Mouse (Mus musculus) brain, adult 2 months (tissue): ENCODE data around the gene Prss42.

Experiments
- DNase-seq: peaks from one replicate; pipeline ENCODE4 v3.0.0; 2011; ENCODE audit warnings: low read depth, low spot score

Gene Prss42

GRCm38 (mm10) chr9:110797866-110798265 is at the start of gene Prss42:
Gene Prss42, plus strand, starts transcription at chr9:110798166.
- DNase-seq: no peak

- DNase-seq: no peak
Measured at GRCm38 (mm10) chr9:110748451-110748850, 49.5 kb upstream of the Prss42 start.

- no peak for DNase-seq
Measured at GRCm38 (mm10) chr9:110750404-110751187, 47.4 kb upstream of the Prss42 start.

- no peak for DNase-seq
Measured at GRCm38 (mm10) chr9:110751412-110751811, 46.6 kb upstream of the Prss42 start.

DNA sequence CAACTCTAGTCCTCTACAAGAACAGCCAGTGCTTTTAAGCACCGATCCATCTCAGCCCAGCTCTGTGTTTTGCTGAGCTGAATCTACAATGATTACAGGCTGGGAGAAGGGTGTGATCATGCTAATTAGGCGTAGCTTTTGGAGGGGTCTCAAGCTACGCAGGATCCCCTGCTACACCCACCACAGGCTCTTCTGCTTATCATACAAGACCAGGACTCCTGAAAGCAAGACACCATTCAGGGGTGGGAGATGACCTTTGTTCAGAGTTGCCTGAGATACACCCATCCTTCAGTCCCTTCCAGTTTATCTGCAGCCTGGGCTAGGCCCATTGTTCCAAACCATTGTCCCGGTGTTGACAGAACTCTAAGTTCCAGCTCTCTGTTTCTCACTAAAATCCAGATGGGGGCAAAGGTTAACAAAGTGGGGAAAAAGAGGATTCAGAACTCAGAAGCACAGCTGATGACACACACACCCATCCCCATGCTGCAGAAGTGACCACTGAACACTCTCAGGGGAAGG is 45.0 kb upstream of the Prss42 start:
- DNase-seq: no peak

DNA sequence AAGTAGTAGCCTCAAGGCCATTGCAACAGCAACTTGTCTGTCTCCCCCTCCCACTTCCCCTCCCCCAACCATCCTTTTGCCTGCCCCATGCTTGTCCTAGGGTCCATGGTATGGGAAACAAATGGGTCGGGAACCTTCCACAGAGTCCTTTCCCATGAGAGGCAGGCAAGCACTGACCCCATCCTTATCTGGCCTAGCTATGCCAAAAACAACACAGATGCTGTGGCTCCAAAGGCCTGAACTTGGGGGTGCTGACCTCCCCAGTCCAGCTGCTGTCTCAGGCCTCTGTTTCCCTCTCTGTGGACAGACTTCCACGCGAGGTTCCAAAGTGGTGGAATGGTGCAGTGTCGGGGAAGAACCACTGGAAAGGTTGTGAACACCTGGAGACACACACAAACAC is 44.2 kb upstream of the Prss42 start:
- no peak for DNase-seq

DNA sequence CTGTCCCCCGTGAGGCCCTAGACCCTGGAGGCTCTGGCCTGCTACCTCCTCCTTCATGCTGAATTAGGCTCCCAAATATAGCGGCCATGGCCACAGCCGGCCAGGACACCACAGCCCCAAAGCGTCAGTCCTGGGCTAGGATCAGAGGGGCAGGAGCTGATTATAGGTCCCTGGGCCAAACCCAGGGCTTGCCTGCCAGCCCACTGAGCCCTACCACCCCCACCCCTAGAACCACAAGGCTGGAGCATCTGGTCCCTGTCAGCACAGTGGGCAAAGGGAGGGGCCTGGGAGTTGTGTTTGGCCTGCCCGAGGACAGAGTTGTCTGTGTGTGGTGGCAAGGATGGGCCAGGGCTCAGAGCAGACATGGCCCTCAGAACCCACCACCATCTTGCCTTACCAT is 40.1 kb upstream of the Prss42 start:
- no peak for DNase-seq

- DNase-seq: peak; percentile 9
Measured at GRCm38 (mm10) chr9:110758605-110759004, 39.4 kb upstream of the Prss42 start.

GRCm38 (mm10) chr9:110759265-110759664 is 38.7 kb upstream of the Prss42 start:
- DNase-seq: peak; percentile 43

DNA sequence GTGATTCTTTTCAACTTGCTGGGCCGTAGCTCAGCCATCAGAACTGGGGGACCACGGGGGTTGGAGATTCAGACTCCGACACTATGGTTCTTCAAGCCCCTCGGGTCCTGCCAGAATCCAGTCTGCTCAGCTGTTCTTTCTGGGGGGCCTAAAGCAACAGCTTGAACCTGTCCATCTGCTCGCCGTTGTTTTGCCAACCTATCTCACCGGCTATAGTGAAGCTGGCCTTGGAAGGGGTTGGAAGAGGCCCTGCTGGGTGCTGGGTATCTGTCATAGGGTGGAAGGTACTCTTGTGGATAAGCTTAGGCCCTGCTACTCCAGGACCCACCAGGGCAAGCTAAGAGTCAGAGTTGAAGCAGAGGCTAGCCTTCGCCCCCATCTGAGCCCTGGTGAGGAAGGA is 37.1 kb upstream of the Prss42 start:
- no peak for DNase-seq

GRCm38 (mm10) chr9:110762763-110763162 is 35.2 kb upstream of the Prss42 start:
- no peak for DNase-seq

GRCm38 (mm10) chr9:110763405-110763804 is 34.6 kb upstream of the Prss42 start:
- no peak for DNase-seq

DNA sequence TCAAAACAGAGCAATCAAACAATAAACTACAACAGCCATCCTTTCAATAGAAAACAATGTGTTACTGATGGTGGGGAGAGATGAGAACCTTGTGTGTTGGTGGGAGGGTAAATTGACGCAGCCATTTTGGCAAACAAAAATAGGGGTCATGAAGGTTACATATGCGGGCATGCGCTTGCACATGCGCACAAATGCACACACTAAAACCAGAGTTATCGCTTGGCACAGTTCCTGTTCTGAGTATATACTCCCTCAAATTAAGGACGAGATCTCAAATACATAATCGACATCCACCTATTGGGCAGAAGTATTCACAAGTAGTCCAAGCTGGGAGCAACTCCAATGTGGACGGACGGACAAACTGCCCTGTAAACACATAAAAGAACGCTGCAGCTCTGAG is 25.6 kb upstream of the Prss42 start:
- no peak for DNase-seq

GRCm38 (mm10) chr9:110774403-110775268 is 23.3 kb upstream of the Prss42 start:
- DNase-seq: no peak

GRCm38 (mm10) chr9:110775269-110776022 is 22.5 kb upstream of the Prss42 start:
- no peak for DNase-seq

- no peak for DNase-seq
Measured at GRCm38 (mm10) chr9:110778100-110778499, 19.9 kb upstream of the Prss42 start.

DNA sequence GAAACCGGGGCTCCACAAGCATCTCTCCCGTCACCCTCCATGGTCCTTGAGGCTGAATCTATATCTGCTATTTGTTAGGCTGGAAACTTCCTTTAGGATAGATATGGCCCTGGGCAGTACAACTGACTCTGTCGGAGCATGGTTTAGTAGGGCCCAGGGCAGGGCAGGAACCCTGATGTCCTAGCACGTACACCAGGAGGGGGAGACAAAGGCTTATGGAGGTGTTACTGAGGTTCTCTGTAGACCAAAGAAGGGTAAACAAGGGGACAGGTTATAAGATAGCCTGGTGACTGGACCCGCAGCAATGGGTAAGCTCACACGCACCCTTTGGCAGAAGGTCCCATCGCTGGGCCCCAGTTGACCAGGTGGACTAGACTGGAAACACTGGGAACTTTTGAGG is 19.4 kb upstream of the Prss42 start:
- no peak for DNase-seq

GRCm38 (mm10) chr9:110779242-110779913 is 18.6 kb upstream of the Prss42 start:
- peak; percentile 15 for DNase-seq

DNA sequence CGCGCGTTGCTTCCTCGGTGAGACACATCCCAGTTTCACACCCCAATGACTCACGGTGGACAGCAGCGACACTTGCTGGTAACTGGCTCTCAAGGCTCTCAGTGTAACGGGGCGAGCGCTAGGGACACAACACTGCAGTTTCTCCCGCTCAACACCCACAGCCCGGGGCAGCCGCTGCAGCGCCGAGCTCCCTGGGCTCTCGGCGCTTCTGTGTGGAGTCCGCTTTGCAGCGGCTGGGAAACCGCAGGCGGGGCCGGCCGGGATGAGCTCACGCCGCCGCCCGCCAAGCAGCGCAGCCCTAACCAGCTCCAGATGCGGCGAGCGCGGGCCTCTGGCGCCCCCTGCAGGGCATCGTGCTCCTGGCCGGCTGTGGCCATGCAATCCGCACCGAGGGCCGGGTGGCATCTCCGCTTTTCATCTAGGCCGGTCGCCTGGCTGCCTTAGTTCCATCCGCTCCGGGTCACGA is 16.7 kb upstream of the Prss42 start:
- DNase-seq: peak; percentile 94

DNA sequence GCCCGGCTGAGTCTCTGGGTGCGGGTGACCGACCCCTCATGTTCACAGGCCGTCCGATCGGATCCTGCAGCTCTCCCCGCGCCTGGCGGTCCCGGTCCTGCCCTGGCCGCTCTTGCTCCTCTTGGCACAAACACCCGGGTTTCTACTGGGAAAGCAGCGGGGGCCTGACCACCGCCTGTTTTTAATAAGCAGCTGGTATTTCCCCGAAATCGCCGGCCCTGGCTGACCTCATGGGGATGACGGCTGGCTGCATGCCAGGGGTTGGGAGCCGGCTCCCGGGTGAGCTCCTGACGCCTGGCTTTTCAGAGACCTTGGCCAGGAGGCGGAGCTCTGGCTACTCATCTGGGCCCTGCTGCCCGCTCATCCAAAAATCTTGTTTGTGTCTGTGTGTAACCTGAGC is 16.2 kb upstream of the Prss42 start:
- peak; percentile 75 for DNase-seq

- DNase-seq: no peak
Measured at GRCm38 (mm10) chr9:110783611-110784010, 14.4 kb upstream of the Prss42 start.
